Mouse (Mus musculus) kidney, adult 8-10 months (tissue): ENCODE results near the gene Rpl36-ps4.

Experiments
- DNase-seq, 2 experiments: peaks; one replicate each; pipeline ENCODE4 v3.0.0; 2022

The Rpl36-ps4 gene

GRCm38 (mm10) chr17:87920677-87921076 lies at the start of gene Rpl36-ps4:
Gene Rpl36-ps4, plus strand, starts transcription at chr17:87920977.
- no peak for DNase-seq

- DNase-seq: no peak
Observed at GRCm38 (mm10) chr17:87871461-87872126, 49.2 kb upstream of the Rpl36-ps4 start.

- DNase-seq: no peak
Observed at GRCm38 (mm10) chr17:87872286-87872685, 48.5 kb upstream of the Rpl36-ps4 start.

GRCm38 (mm10) chr17:87873456-87873855 lies 47.3 kb upstream of the Rpl36-ps4 start:
- no peak for DNase-seq

GRCm38 (mm10) chr17:87873943-87874342 lies 46.8 kb upstream of the Rpl36-ps4 start:
- no peak for DNase-seq

GRCm38 (mm10) chr17:87875346-87875920 lies 45.3 kb upstream of the Rpl36-ps4 start:
- no peak for DNase-seq

GRCm38 (mm10) chr17:87876295-87877000 lies 44.3 kb upstream of the Rpl36-ps4 start:
- DNase-seq: no peak

GRCm38 (mm10) chr17:87877207-87878073 lies 43.3 kb upstream of the Rpl36-ps4 start:
- peak; percentile 27 to 44 for DNase-seq

- DNase-seq: no peak
Observed at GRCm38 (mm10) chr17:87878556-87879483, 42.0 kb upstream of the Rpl36-ps4 start.

- DNase-seq: no peak
Observed at GRCm38 (mm10) chr17:87879484-87880225, 41.1 kb upstream of the Rpl36-ps4 start.

- peak; percentile 18 to 62 for DNase-seq
Observed at GRCm38 (mm10) chr17:87882594-87882993, 38.2 kb upstream of the Rpl36-ps4 start.

- no peak for DNase-seq
Observed at GRCm38 (mm10) chr17:87897175-87897574, 23.6 kb upstream of the Rpl36-ps4 start.

GRCm38 (mm10) chr17:87900677-87901076 lies 20.1 kb upstream of the Rpl36-ps4 start:
- DNase-seq: no peak

GRCm38 (mm10) chr17:87901163-87901562 lies 19.6 kb upstream of the Rpl36-ps4 start:
- DNase-seq: no peak

- DNase-seq: no peak
Observed at GRCm38 (mm10) chr17:87903213-87903612, 17.6 kb upstream of the Rpl36-ps4 start.

GRCm38 (mm10) chr17:87903725-87904124 lies 17.1 kb upstream of the Rpl36-ps4 start:
- DNase-seq: no peak

GRCm38 (mm10) chr17:87915386-87915785 lies 5.4 kb upstream of the Rpl36-ps4 start:
- DNase-seq: no peak

GRCm38 (mm10) chr17:87918121-87918520 lies 2.7 kb upstream of the Rpl36-ps4 start:
- no peak for DNase-seq

GRCm38 (mm10) chr17:87934326-87934725 lies 13.5 kb downstream of the Rpl36-ps4 start:
- DNase-seq: no peak

- no peak for DNase-seq
Observed at GRCm38 (mm10) chr17:87934736-87935135, 14.0 kb downstream of the Rpl36-ps4 start.

GRCm38 (mm10) chr17:87936156-87936555 lies 15.4 kb downstream of the Rpl36-ps4 start:
- DNase-seq: no peak
